Mouse (Mus musculus) megakaryocyte, adult 5-6 weeks (primary cell): ENCODE measurements around the gene Ksr1. TPM values are rescaled to one million over a fixed set of nuclear protein-coding genes. Genes with fewer than 3 reads are reported as not detected.
"Not testable (repeated sequence)": the region's sequence is repeated elsewhere in the genome, so short reads cannot be mapped to it uniquely, and the experiment has no call there.

Experiments
- ATAC-seq: 2 replicates; pipeline ENCODE4 v1.8.0; 2016; ENCODE audit warnings: mild to moderate bottlenecking, inconsistent platforms; ENCODE audit not compliant: poor library complexity, severe bottlenecking
- total RNA-seq, 2 experiments: library from RNA; stranded (forward) in 1 of 2; stranded (reverse) in 1 of 2; fragments of 153-499, 151-499 nt in 1 of 2; fragments of 221-1000, 200-1000 nt in 1 of 2; gene quantifications; 2 replicates each; pipeline versions ENCODE4 v1.2.3 to v1.2.4; 2015 to 2017

Ksr1 gene
- total RNA-seq, 2 experiments from 2014 or later: 6.4 to 10.8 TPM

- ATAC-seq: peak; percentile 65
Measured at GRCm38 (mm10) chr11:79017161-79017606, 129.0 kb downstream of the Ksr1 start.

GRCm38 (mm10) chr11:79016236-79016635, 130.0 kb downstream of the Ksr1 start:
- ATAC-seq: no peak

- no peak for ATAC-seq
Measured at GRCm38 (mm10) chr11:79015660-79016215, 130.5 kb downstream of the Ksr1 start.

GRCm38 (mm10) chr11:79014602-79015325, 131.4 kb downstream of the Ksr1 start:
- ATAC-seq: no peak

GRCm38 (mm10) chr11:79013806-79014205, 132.4 kb downstream of the Ksr1 start:
- ATAC-seq: no peak

GRCm38 (mm10) chr11:79013056-79013455, 133.2 kb downstream of the Ksr1 start:
- no peak for ATAC-seq

GRCm38 (mm10) chr11:79012529-79012928, 133.7 kb downstream of the Ksr1 start:
- no peak for ATAC-seq

GRCm38 (mm10) chr11:79008891-79009290, 137.3 kb downstream of the Ksr1 start:
- ATAC-seq: no peak

- ATAC-seq: no peak
Measured at GRCm38 (mm10) chr11:79008007-79008775, 138.0 kb downstream of the Ksr1 start.

GRCm38 (mm10) chr11:79007356-79007755, 138.9 kb downstream of the Ksr1 start:
- ATAC-seq: not testable (repeated sequence)

GRCm38 (mm10) chr11:79006417-79006816, 139.8 kb downstream of the Ksr1 start:
- ATAC-seq: no peak

GRCm38 (mm10) chr11:79005578-79006394, 140.4 kb downstream of the Ksr1 start:
- no peak for ATAC-seq

GRCm38 (mm10) chr11:79003769-79004638, 142.2 kb downstream of the Ksr1 start:
- ATAC-seq: no peak

- no peak for ATAC-seq
Measured at GRCm38 (mm10) chr11:79003053-79003768, 143.0 kb downstream of the Ksr1 start.

- ATAC-seq: no peak
Measured at GRCm38 (mm10) chr11:79002551-79002951, 143.7 kb downstream of the Ksr1 start.

GRCm38 (mm10) chr11:79001871-79002270, 144.3 kb downstream of the Ksr1 start:
- no peak for ATAC-seq

GRCm38 (mm10) chr11:78999118-78999517, 147.1 kb downstream of the Ksr1 start:
- ATAC-seq: no peak

- not testable (repeated sequence) for ATAC-seq
Measured at GRCm38 (mm10) chr11:78990875-78991543, 155.2 kb downstream of the Ksr1 start.

- ATAC-seq: no peak
Measured at GRCm38 (mm10) chr11:78990096-78990495, 156.1 kb downstream of the Ksr1 start.
